Mouse (Mus musculus): Measurements from ENCODE around the gene C1qtnf5.

Gene C1qtnf5

DNA sequence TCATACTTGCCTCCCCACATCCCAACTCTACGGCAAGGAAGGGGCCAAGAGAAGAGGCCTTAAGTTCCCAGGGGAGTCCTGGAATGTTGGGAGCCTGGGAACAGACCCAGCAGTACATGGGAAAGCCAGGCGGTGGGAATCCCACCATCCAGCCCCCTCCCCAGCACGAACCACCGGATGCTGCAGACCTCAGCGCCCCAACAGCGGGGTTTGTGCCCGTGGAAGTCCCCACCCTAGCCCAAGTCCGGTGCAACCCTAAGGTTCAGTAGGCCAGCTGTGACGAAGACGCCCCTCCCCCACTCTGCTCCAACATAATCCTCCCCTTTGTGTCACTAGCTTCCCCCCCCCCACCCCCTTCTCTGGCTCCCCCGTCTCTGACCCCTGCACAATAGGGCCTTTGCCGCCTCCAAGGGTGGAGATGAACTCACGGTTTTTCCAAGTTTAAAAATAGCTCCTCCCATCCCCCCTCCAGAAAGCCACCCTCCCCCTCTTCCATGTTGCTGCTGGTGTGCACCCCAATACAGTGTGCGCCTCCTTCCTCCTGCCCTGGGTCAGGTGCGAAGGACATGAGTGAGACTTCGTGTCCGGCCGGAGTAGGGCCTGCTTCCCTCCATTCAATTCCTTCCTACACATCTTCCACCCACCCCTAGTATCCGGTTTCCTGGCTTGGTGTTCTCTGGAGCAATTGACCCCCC lies 23.7 kb downstream of the C1qtnf5 start:
- DNase-seq (ENCODE audit: low spot score in 2 of 2): no peak

DNA sequence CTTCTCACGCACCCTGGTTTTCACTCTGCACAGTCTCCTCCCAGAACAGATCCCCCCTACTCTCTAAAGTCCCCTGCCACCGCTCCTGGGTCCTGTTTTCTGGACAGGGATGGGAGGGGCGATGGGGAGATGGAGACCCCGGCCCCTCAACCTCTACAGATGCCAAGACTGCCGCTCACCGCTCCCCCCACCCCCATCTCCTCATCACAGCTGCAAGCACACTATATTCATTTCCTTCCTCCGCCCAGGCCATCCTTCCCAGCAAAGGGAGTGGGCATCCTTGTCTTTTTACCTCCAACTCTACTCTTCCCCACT lies 24.2 kb downstream of the C1qtnf5 start:
- DNase-seq (ENCODE audit: low spot score in 2 of 2): no peak

DNA sequence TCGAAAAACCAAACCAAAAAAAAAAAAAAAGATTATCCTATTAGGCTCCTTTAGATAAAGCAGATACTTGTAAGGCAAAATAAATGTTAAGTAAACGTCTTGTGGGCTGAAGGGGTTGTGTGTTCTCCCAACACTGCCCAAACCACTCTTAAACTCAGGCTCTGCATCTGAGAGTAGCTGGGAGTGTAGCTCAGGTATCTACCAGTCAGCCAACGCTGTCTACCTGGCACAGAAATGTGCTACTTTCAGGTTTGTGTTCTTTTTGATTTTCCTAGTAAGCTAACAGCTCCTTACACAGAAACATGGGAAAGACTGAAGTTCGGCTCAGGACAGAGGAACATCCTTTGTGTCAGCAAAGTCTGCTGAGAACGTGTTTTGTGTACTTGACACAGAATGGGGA lies 25.2 kb downstream of the C1qtnf5 start:
- DNase-seq (ENCODE audit: low spot score in 2 of 2): no peak

DNA sequence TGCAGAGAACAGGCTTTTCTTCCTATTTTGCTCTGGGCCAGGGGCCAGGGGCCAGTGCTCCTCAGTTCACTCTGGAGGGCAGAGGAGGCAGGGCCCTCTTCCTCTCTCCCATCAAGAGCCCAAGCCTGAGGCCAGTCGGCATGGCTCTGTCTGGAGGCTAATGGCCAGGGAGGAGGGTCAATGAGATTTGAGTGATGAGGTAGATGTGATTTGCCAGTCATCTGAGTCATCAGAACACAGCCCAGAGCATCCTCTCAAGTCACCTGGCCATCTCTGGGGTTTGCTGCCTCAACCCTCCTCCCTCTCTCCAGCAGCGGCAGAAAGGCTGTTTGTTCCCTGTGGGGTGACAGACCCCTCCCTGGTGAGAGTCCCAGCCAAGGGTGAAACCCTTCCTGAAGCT lies 26.2 kb downstream of the C1qtnf5 start:
- no peak for DNase-seq (ENCODE audit: low spot score in 2 of 2)

DNA sequence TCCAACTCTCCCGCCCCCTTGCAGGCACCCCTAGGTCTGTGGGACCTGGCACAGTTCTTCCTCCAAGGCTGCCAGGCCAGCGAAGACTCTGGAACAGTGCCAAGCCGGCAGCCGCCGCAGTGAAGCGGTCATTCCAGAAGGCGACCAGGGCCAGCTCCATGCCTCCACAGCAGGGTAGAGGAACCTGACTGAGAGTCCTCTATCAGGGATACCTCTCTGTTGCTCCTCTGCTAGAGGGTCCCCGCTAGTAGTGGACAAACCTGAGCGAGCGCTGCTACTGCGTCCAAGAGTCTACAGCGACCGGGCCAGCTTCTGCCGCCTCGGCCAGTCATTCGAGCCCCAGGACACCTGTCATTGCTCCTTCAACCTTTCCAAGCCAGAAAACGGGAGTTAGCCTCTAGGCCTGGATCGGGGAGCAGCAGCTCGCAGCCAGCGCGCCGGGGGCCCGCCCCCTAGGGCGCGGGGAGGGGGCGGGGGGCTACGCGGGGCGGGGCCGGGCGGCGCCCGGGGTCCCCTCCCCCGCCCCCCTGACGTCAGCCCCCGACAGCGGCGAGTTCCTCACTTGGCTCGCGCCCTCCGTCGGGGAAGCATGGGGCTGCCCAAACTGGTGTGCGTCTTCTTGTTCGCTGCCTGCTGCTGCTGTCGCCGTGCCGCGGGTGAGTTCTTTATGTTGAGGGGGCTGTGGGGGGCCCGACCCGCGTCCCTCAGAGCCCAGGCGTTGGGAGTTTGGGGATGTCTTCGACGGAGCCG lies 27.2 kb downstream of the C1qtnf5 start, which contains the start of gene Mcam:
TSS of gene Mcam (plus strand) at position 369 of the 750 bp plus-strand sequence.
- no peak for DNase-seq (ENCODE audit: low spot score in 2 of 2)

DNA sequence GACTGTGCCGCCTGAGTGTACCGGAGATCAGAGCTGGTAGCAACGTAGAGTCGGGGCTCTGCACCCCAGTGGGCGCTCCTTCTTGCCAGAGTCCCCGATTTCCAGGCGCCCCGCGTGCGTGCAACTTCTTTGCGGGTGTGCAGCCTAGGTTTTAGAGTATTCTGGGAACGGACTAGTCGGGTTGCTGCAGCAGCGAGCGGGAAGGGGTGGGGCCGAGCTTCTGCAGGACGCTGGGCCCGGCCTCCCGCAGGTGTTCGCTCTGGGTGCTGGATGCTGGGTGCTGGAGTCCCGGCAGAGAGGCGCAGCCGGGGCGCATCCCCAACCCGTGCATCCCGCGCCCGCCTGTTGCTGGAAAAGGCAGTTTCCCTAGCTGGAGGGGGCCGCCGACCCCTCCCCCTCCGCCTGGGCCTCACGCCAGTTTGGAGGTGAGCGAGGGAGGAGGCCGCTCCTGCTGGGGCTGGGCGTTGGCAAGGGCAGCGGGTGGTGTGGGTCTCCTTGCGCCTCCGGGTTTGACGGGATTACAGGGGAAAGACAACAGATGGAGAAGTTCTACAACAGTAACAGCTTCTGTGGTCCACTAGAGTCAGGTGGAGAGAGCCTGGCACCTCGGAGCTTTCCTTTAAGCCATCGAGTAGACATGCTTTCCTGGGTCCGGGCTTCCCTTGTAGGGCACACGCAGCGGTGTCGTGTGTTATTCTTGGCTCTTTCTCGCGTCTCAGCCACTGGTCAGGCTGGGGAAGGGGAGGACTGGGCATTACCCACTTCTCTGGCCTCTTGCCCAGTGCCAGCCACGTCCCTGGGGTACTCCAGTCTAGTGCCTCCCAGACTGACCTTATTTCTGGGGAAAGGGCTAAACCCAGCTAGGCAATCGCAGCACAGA lies 28.0 kb downstream of the C1qtnf5 start:
- DNase-seq (ENCODE audit: low spot score in 2 of 2): no peak

DNA sequence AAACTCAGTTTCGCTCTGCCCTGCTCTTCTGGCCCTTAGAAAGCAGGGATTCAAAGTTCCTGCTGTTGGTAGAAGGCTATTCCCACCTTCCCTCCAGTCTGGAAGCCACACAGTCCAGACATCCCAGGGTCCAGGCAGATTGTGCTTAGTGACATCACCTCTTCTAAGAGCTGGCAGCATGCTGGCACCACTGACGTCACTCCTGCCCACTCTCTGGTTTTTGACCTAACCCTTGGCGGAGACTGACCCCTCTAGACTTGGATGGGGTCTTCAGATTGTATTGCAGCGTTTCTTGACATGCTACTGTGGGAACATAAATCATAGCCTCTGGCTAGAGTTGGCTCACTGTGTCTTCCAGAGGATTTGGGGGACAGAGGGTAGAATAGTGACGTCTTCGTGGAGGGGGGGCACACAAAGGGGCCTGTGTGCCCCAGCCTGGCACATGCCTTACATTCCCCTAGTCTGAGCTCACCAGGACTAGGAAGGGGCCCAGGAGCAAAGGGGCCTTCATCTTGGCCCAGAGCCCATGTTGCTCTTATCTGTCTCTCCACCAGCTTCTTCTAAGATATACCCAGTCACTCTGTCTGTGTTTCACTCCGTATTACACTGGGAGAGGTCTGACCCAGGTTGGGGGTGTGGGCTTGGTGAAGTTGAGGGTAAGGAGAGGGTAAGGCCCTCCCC lies 28.8 kb downstream of the C1qtnf5 start:
- no peak for DNase-seq (ENCODE audit: low spot score in 2 of 2)

DNA sequence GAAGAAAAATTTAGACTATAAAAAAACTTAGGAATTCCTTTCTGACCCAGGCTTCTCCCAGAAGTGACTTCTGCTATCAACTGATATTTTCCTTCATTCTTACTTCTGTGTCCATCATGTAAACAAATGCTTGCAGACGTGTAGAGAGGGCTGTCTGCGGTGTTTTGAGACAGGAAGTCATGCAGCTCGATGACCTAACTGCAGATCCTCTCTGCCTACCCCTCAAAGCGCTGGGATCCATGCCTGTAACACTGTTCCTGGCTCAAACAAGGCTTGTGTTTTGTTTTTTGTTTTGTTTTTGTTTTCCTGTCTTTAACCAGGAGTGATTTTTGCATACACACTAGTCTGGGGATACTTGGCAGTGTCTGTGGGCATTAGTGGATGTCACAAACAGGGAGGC lies 30.8 kb downstream of the C1qtnf5 start:
- DNase-seq (ENCODE audit: low spot score in 2 of 2): no peak

DNA sequence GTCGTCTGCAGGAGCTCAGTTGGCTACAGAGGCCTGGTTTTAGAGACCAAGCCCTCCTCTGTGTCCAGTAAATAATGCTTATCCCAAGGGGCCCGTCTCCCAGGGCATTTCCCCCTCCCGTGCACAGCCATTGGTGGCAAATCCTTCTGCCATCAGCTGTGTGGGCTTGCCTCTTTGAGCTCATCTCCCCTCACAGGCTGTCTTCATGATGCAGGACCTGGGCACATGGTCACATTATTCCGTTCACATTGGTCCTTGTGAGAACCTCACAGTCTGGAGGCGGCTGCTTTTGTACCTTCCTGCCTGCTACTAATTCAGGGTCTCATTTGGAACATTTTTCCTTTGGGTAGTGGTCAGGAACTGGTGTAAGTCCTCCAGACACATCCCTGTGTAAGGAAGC lies 34.9 kb downstream of the C1qtnf5 start:
- DNase-seq (ENCODE audit: low spot score in 2 of 2): no peak

DNA sequence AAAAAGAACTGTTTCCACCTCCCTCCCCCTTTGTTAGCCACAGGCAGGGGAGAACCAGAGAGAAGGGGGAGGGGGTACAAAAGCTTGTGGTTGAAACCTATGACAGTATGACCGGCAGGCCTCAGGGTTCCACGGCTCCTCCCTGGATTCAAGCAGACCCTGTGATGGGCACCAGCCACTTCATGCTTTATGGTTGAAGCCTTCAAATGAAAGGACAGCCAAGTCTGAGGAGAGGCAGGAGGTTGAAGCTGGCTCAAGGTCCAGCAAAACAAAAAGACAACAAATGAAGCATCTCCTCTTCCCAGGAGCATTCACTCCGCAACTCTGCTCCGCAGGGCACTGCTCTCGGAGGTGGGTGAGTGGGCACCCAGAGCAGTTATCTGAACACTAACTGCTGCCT lies 36.4 kb downstream of the C1qtnf5 start:
- no peak for DNase-seq (ENCODE audit: low spot score in 2 of 2)

DNA sequence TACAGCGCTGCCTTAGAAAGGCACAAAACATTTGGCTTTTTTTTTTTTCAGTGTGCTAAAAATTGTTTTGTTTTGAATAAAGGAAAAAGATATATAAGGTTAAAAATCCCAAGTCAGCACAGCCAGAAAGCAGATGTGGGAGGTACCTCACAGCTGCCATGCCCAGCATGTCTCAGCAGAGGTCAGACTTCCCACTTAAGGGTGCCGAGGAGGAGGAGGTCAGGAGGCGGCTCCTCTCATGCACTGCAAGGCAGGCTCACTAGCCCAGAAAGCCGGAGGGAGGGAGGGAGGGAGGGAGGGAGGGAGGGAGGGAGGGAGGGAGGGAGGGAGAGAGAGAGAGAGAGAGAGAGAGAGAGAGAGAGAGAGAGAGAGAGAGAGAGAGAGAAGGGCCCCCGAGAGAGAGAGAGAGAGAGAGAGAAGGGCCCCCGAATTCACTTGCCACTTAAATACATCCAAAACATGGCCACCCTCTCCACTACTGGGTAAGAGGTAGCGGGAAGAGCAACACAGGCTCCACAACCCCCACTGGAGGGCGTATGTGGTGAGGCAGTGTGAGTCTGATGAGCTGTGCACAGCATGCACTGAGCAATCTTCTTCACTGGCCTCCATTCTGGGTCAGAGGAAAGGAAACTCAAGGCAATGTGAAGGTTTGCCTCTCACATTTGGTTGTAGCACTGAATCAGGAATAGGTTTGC lies 37.1 kb downstream of the C1qtnf5 start:
- no peak for DNase-seq (ENCODE audit: low spot score in 2 of 2)

DNA sequence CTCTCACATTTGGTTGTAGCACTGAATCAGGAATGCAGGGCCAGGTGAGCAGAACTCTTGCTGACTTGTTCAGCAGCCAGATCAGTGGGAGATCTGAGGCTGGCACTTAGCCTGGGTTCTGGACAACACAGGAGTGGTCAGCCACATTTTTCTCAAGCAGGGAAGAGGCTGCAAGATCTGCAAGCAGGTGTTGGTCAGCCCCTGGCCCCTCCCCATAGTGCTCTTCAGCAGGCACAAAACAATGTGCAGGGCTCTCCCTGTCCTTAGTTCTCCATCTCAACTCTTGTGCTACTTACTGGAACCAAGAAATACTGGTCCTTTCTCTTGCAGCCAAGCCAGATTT lies 37.6 kb downstream of the C1qtnf5 start:
- DNase-seq (ENCODE audit: low spot score in 2 of 2): no peak

DNA sequence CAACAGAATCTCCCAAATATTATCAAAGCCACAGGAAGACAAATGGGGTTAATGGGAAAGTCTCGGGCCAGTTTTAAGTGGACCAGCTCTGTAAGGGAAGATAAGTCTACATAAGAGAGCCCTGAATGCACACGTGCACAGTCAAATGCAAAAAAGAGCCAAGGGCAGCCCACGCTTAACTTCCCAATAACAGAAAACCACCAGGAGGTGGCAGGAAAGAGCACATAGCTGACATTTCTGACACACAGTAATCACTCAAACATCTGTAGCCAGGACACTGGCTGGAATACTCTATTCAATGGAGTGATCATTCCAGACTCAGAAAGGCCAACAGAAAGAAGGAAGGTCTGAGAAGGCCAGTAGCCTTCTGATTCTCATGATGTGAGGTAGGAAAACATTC lies 40.2 kb downstream of the C1qtnf5 start:
- DNase-seq (ENCODE audit: low spot score in 2 of 2): no peak
